Mouse (Mus musculus) hindbrain, embryonic 13.5 days (tissue): ENCODE results near the gene Crhr1. TPM values are rescaled to one million over a fixed set of nuclear protein-coding genes. Genes with fewer than 3 reads are reported as not detected.

Experiments used
- ATAC-seq: fragments of 200-750 bp; cut with Nextera tagmentation; 2 replicates; pipeline ENCODE4 v1.8.0; 2017; ENCODE audit warnings: moderate TSS enrichment; ENCODE audit not compliant: low FRiP score
- H3K27ac ChIP-seq: fragments of 300-500 bp; sonication (generic); 2 replicates; pipeline ENCODE4 v1.5.1; 2015; ENCODE audit warnings: inconsistent platforms, mild to moderate bottlenecking, moderate library complexity
- H3K27me3 ChIP-seq: fragments of 300-500 bp; sonication (generic); 2 replicates; pipeline ENCODE4 v1.6.1; 2015; ENCODE audit warnings: mild to moderate bottlenecking, inconsistent platforms
- H3K36me3 ChIP-seq: fragments of 300-500 bp; sonication (generic); 2 replicates; pipeline ENCODE4 v1.6.1; 2015; ENCODE audit warnings: mild to moderate bottlenecking, inconsistent platforms
- H3K4me1 ChIP-seq: fragments of 300-500 bp; sonication (generic); replicated peaks from 2 replicates; pipeline ENCODE4 v1.6.1; 2015; ENCODE audit warnings: inconsistent platforms
- H3K4me2 ChIP-seq: fragments of 300-500 bp; sonication (generic); 2 replicates; pipeline ENCODE4 v1.6.1; 2015; ENCODE audit warnings: inconsistent platforms, mild to moderate bottlenecking, moderate library complexity
- H3K4me3 ChIP-seq: fragments of 300-500 bp; sonication (generic); 2 replicates; pipeline ENCODE4 v1.5.1; 2015; ENCODE audit warnings: mild to moderate bottlenecking, inconsistent platforms
- H3K9ac ChIP-seq: fragments of 300-500 bp; sonication (generic); 2 replicates; pipeline ENCODE4 v1.6.1; 2015; ENCODE audit warnings: mild to moderate bottlenecking, inconsistent platforms
- H3K9me3 ChIP-seq: fragments of 300-500 bp; sonication (generic); 2 replicates; pipeline ENCODE4 v1.6.1; 2016; ENCODE audit warnings: inconsistent platforms
- WGBS: fragments of 180-500 bp; shearing (Covaris S2); methylation state at CpG from one replicate; pipeline ENCODE4 v1.1.7; 2015; 5-methylcytosine and 5-hydroxymethylcytosine counted together
- polyA plus RNA-seq: library from polyadenylated mRNA; unstranded; fragments of >200 nt; fragmentation: Nextera tagmentation; extraction: Ambion mirVana; gene quantifications from 2 replicates; pipeline ENCODE4 v1.2.1, GENCODE M21; 2015

Gene Crhr1
- 4.9 and 5.3 TPM in 2 replicates for polyA plus RNA-seq

DNA sequence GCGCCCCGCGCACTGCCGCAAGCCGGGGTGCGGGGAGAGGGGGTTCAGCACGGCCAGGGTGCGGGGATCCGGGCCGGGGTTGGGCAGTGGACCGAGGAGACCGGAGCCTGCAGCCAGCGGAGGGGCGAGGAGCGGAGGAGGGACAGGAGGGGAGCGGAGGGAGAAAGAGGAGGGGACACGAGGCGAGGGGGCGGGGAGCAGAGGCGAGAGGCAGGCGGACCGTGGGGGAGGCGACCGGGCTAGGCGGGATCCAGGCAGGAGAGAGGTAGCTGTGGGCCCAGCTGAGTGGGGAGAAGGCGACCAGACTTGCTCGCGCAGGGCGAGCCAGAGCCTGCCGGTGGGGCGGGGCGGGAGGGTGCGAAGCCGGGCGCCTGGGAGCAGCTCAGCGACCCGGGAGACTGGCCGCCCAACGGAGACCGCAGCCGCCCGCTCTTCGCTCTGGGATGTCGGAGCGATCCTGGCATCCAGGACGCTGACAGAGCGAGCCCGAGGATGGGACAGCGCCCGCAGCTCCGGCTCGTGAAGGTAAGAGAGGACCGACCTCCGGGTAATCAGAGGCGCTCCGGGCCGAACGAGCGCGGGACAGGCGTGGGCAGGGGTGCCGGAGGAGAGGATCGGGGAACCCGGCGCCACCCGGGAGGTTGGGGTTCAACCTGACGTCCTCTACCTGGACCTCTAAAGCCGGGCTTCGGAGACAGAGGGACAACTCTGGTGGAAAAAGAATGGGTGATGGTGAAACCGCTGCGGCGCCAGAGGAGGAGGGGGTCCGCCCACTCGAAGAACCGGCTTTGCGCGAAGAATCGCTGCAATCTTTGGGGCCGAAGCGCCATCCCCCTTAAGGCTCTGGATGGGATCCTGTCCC lies at the start of gene Crhr1:
Gene Crhr1 (plus strand): TSS at position 276 of the 862 bp plus-strand sequence.
- Histone ChIP-seq H3K9ac (peak within 1 kb of the TSS; percentile 85), H3K27me3 (peaks cover 73% of the 10 kb centered on the region), H3K4me2 (peak within 1 kb of the TSS; percentile 98), H3K27ac (peak within 1 kb of the TSS; percentile 78), H3K4me1 (peaks cover 32% of the 10 kb centered on the region), H3K4me3 (peak within 1 kb of the TSS; percentile 65), H3K36me3 (no peaks in the 10 kb centered on the region), H3K9me3 (no peaks in the 10 kb centered on the region)
- ATAC-seq, result peak; percentile 81
- WGBS, result under 1% methylated on average over 77 of the region's 80 CpGs

GRCm38 (mm10) chr11:104083248-104083647 lies 49.4 kb upstream of the Crhr1 start:
- ATAC-seq, result no peak
- no peaks in the 10 kb centered on the region for H3K9me3 ChIP-seq
- 93% methylated on average over 7 of the region's 7 CpGs for WGBS

GRCm38 (mm10) chr11:104083716-104084115 lies 48.9 kb upstream of the Crhr1 start:
- Histone ChIP-seq H3K4me1 (peaks cover 10% of the 10 kb centered on the region), H3K4me2 (no peak overlapping the region), H3K36me3 (no peaks in the 10 kb centered on the region), H3K9ac (no peak overlapping the region), H3K27ac (no peak overlapping the region), H3K27me3 (no peaks in the 10 kb centered on the region), H3K4me3 (no peak overlapping the region), H3K9me3 (no peaks in the 10 kb centered on the region)
- ATAC-seq, result no peak
- 86% methylated on average over 6 of the region's 6 CpGs for WGBS

More at GRCm38 (mm10) chr11:104083248-104083647, 49.4 kb upstream of the Crhr1 start:
- H3K9ac ChIP-seq, result no peak overlapping the region
- H3K4me3 ChIP-seq, result no peak overlapping the region
- H3K27ac ChIP-seq, result no peak overlapping the region
- H3K27me3 ChIP-seq, result no peaks in the 10 kb centered on the region
- H3K4me1 ChIP-seq, result peaks cover 6% of the 10 kb centered on the region; the same call in 1 of the 2 replicates
- H3K4me2 ChIP-seq, result no peak overlapping the region
- H3K36me3 ChIP-seq, result no peaks in the 10 kb centered on the region

DNA sequence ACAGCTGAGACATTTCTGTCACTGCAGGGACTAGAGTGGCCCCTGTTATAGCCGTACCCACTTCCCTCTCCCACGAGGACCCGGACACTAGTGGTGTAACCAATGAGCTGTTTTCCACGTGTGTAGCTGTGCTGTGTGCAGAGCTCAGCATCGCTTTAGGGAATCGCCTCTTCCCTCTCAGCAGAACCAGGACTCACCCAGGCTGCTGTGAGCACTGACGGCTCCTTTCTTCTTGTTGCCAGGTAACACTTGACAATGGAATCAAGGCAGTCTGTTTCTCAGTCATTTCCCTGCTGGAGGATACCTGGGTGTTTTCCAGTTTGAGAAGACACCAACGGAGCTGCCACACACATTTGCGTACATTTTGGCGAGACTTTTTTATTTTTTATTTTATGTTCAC lies 44.1 kb upstream of the Crhr1 start:
- no peak overlapping the region for H3K4me3 ChIP-seq
- H3K27ac ChIP-seq, result no peak overlapping the region
- no peak overlapping the region for H3K4me2 ChIP-seq
- H3K4me1 ChIP-seq, result peaks cover 10% of the 10 kb centered on the region
- H3K36me3 ChIP-seq, result no peaks in the 10 kb centered on the region
- H3K9me3 ChIP-seq, result no peaks in the 10 kb centered on the region
- 0 out of 2 replicates have a peak, but pooled peaks cover 3% of the 10 kb centered on the region for H3K27me3 ChIP-seq
- H3K9ac ChIP-seq, result no peak overlapping the region
- no peak for ATAC-seq
- 32% methylated on average over 10 of the region's 10 CpGs for WGBS

- 0 out of 2 replicates have a peak, but pooled peaks cover 3% of the 10 kb centered on the region for H3K27me3 ChIP-seq
- no peak for ATAC-seq
- no peak overlapping the region for H3K4me2 ChIP-seq
- H3K9me3 ChIP-seq, result no peaks in the 10 kb centered on the region
- no peaks in the 10 kb centered on the region for H3K36me3 ChIP-seq
- no peak overlapping the region for H3K4me3 ChIP-seq
- no peak overlapping the region for H3K27ac ChIP-seq
- peaks cover 4% of the 10 kb centered on the region for H3K4me1 ChIP-seq
- no peak overlapping the region for H3K9ac ChIP-seq
These were observed 41.9 kb upstream of the Crhr1 start for GRCm38 (mm10) chr11:104090769-104091168.

GRCm38 (mm10) chr11:104095151-104095550 lies 37.5 kb upstream of the Crhr1 start:
- no peak for ATAC-seq
- peaks cover 4% of the 10 kb centered on the region; the same call in 1 of the 2 replicates for H3K27me3 ChIP-seq
- H3K4me3 ChIP-seq, result no peak overlapping the region
- peaks cover 8% of the 10 kb centered on the region for H3K4me1 ChIP-seq
- 85% methylated on average over 3 of the region's 3 CpGs for WGBS
- no peaks in the 10 kb centered on the region for H3K9me3 ChIP-seq
- no peak overlapping the region for H3K4me2 ChIP-seq
- H3K27ac ChIP-seq, result no peak overlapping the region
- H3K9ac ChIP-seq, result no peak overlapping the region
- H3K36me3 ChIP-seq, result no peaks in the 10 kb centered on the region

DNA sequence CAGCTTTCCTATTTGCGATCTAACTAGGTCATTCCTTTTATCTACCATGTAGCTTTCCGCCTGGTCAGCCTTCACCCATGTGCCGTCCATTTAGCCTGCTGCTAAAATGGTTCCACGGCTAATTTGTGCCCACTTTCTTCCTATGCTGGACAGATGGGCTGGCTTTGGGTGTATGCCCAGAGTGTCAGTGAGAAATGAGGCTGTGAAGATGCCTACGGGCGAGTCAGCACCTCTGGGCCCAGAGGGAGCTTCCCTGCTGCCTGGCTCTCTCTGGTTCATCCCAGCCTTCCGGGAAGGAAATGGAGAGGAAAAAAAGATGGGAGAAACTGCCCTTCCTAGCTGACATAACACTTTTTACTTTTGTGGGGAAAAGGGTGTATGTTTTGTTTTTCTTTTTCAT lies 36.1 kb upstream of the Crhr1 start:
- Histone ChIP-seq H3K36me3 (no peaks in the 10 kb centered on the region), H3K27me3 (peaks cover 4% of the 10 kb centered on the region; the same call in 1 of the 2 replicates), H3K27ac (no peak overlapping the region), H3K4me1 (peaks cover 8% of the 10 kb centered on the region), H3K9me3 (no peaks in the 10 kb centered on the region), H3K4me3 (no peak overlapping the region), H3K9ac (no peak overlapping the region), H3K4me2 (no peak overlapping the region)
- WGBS, result 68% methylated on average over 7 of the region's 7 CpGs
- no peak for ATAC-seq

DNA sequence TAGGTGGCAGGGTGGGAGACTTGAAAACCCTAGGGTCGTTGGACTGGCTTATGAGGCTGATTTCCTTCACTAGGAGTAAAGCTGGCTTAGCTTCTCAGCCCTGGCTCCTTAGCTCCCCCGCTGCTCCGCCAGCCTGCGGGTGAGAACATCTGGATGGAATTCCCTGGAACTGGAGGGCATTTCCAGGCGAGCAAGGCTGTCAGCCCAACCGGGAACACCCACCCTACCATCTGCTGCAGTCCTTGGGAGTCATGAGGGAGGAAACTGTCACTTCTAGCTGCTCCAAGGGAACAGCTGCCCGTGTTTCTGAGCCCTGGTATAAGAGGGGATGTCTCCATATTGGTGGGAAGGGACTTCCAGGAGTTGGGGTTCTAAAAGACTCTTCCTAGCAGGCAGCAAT lies 33.1 kb upstream of the Crhr1 start:
- no peak for ATAC-seq
- H3K27ac ChIP-seq, result no peak overlapping the region
- H3K4me2 ChIP-seq, result no peak overlapping the region
- H3K36me3 ChIP-seq, result no peaks in the 10 kb centered on the region
- peaks cover 4% of the 10 kb centered on the region; the same call in 1 of the 2 replicates for H3K27me3 ChIP-seq
- no peak overlapping the region for H3K4me3 ChIP-seq
- peaks cover 27% of the 10 kb centered on the region for H3K4me1 ChIP-seq
- no peak overlapping the region for H3K9ac ChIP-seq
- 37% methylated on average over 7 of the region's 7 CpGs for WGBS
- H3K9me3 ChIP-seq, result no peaks in the 10 kb centered on the region

DNA sequence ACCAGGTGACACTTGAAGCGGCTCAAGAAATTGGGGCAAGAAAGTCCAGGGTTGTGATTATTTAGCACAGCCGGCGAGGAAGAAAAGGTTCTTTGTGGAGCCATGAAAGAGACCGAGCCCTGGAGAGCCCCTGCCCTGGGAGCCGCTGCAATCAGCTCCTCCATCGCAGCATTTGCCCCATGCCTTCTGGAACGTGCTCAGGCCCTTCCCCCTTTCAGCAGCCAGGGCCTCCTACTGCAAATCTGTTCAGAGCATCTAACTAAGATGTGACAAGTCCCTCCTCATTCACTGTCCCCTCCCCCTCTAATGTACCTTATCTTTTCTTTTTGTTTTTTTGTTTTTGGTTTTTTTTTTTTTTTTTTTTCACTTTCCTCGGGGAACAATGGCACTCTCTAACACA lies 30.0 kb upstream of the Crhr1 start:
- peaks cover 58% of the 10 kb centered on the region for H3K4me1 ChIP-seq
- H3K4me2 ChIP-seq, result no peak overlapping the region
- WGBS, result 14% methylated on average over 8 of the region's 8 CpGs
- ATAC-seq, result no peak
- no peaks in the 10 kb centered on the region for H3K9me3 ChIP-seq
- H3K9ac ChIP-seq, result no peak overlapping the region
- H3K4me3 ChIP-seq, result no peak overlapping the region
- peaks cover 4% of the 10 kb centered on the region; the same call in 1 of the 2 replicates for H3K27me3 ChIP-seq
- H3K27ac ChIP-seq, result no peak overlapping the region
- no peaks in the 10 kb centered on the region for H3K36me3 ChIP-seq

- 40% methylated on average over 5 of the region's 5 CpGs for WGBS
- Histone ChIP-seq H3K27ac (peak overlapping the region; percentile 62), H3K4me1 (peaks cover 52% of the 10 kb centered on the region), H3K9me3 (no peaks in the 10 kb centered on the region), H3K4me2 (no peak overlapping the region), H3K4me3 (no peak overlapping the region), H3K9ac (no peak overlapping the region), H3K27me3 (peaks cover 6% of the 10 kb centered on the region; the same call in 1 of the 2 replicates), H3K36me3 (no peaks in the 10 kb centered on the region)
- peak; percentile 62; the same call in 1 of the 2 replicates for ATAC-seq
These were observed 26.3 kb upstream of the Crhr1 start for GRCm38 (mm10) chr11:104106329-104106728.

DNA sequence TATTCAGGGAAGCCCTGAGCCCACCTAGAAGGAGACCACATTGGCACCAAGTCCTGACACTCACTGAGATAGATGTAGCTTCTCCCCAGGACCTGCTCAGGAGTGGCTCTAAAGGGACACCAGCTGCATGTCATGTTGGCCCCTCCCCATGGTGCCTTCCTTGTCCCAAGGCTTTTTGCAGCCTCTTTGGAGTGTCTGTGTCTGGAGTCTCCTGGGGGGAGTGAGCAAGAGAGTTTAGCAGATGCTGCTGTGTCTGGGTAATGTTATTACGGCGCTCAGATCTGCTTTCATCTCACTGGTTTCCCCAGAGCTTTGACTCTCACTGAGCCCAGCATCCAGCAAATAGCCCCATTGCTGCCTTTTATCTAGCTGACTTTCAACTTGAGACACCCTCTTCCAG lies 25.7 kb upstream of the Crhr1 start:
- H3K36me3 ChIP-seq, result no peaks in the 10 kb centered on the region
- H3K4me3 ChIP-seq, result no peak overlapping the region
- peak; percentile 15; the same call in 1 of the 2 replicates for ATAC-seq
- no peaks in the 10 kb centered on the region for H3K9me3 ChIP-seq
- peak overlapping the region; percentile 62 for H3K27ac ChIP-seq
- peaks cover 51% of the 10 kb centered on the region for H3K4me1 ChIP-seq
- H3K4me2 ChIP-seq, result no peak overlapping the region
- H3K27me3 ChIP-seq, result peaks cover 6% of the 10 kb centered on the region; the same call in 1 of the 2 replicates
- H3K9ac ChIP-seq, result no peak overlapping the region
- WGBS, result 29% methylated on average over 2 of the region's 2 CpGs

DNA sequence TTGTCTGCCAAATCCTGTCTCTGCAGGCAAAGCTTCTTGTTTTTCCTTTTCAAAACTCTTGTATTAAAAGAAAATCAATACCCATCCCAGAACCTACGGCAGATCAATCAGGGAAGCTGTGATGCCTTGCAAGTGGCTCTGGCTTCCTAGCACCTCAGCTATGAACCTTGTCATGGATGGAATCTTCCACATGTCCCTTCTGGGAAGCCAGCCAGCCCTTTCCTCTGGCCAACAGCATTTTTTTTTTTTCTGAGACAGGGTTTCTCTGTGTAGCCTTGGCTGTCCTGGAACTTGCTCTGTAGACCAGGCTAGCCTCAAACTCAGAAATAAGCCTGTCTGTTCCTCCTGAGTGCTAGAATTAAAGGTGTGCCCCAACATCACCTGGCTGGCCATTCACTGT lies 22.3 kb upstream of the Crhr1 start:
- H3K27me3 ChIP-seq, result peaks cover 16% of the 10 kb centered on the region; the same call in 1 of the 2 replicates
- no peak overlapping the region for H3K27ac ChIP-seq
- no peak overlapping the region for H3K4me2 ChIP-seq
- peaks cover 30% of the 10 kb centered on the region for H3K4me1 ChIP-seq
- no peak overlapping the region for H3K4me3 ChIP-seq
- no peaks in the 10 kb centered on the region for H3K9me3 ChIP-seq
- WGBS, result 68% methylated on average over 1 of the region's 1 CpGs
- no peak for ATAC-seq
- no peak overlapping the region for H3K9ac ChIP-seq
- H3K36me3 ChIP-seq, result no peaks in the 10 kb centered on the region
